Mouse (Mus musculus): ENCODE measurements at regions not wholly inside any gene's neighbourhood (a gene's known extent, or its start where the extent isn't known, plus 50 kb on each side); places are given as distances from the start of the nearest gene placed in this dataset.

DNA sequence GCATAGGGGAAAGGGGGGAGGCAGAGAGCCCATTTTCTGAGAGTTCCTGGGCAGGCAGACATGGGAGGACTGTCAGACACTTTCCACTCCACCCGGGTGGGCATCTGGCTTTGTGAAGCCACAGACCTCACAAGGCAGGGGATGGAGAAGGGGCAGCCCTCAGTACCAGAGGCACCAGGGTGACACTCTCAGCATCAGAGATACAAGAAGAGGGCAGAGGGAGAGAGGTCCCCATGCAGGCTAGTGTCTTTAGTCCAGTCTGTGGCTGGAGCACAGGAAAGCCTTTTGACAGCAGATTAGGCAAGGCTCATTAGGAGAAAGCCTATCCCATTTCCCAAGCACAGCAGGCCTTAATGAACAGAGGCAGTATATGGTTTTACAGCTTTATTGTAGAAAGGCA, 175.5 kb downstream of the Manea start:
- H3K27ac ChIP-seq: no peak overlapping the region
- no peaks in the 10 kb centered on the region for H3K9me3 ChIP-seq
- 0 out of 2 replicates have a peak, but pooled peaks have one; percentile 40 for ATAC-seq
- no peaks in the 10 kb centered on the region for H3K27me3 ChIP-seq
- WGBS: 53% methylated on average over 1 of the region's 1 CpGs
- H3K9ac ChIP-seq (replicated peaks): no peak overlapping the region
- H3K36me3 ChIP-seq: no peaks in the 10 kb centered on the region
- H3K4me3 ChIP-seq (replicated peaks): no peak overlapping the region
- no peaks in the 10 kb centered on the region for H3K4me1 ChIP-seq (replicated peaks)
- H3K4me2 ChIP-seq (replicated peaks): no peak overlapping the region

DNA sequence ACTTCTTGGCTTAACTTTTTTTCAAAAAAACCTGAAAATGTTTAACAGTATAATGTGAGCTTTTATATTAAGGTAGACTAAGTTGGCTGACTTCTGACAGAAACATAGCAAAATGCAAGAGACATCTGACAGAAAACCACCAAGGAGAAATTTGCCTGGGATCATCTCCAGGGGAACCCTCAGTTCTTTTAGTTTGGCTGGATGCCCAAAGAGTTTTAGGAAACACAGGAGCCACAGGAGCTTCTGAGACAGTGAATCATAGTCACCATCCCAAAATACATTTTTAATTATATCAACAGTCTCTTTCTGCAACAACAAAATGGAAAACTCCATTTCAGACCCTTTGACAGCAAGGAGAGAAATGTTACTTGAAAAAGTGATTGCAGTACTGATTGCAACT, 190.5 kb downstream of the Manea start:
- H3K27me3 ChIP-seq: no peaks in the 10 kb centered on the region
- H3K4me1 ChIP-seq (replicated peaks): no peaks in the 10 kb centered on the region
- H3K9ac ChIP-seq (replicated peaks): no peak overlapping the region
- H3K4me3 ChIP-seq (replicated peaks): no peak overlapping the region
- no peak overlapping the region for H3K4me2 ChIP-seq (replicated peaks)
- H3K9me3 ChIP-seq: 0 out of 2 replicates have a peak, but pooled peaks cover 2% of the 10 kb centered on the region
- H3K36me3 ChIP-seq: no peaks in the 10 kb centered on the region
- ATAC-seq: no peak
- no peak overlapping the region for H3K27ac ChIP-seq

Data from midbrain, embryonic 13.5 days (tissue).